Mouse (Mus musculus): ENCODE data around the gene Klrb1c. TPM values are rescaled to one million over a fixed set of nuclear protein-coding genes. Genes with fewer than 3 reads are reported as not detected.
A peak's percentile ranks its signal among the peaks of the same experiment; 100 is the strongest.
"Not testable (repeated sequence)": the region's sequence is repeated elsewhere in the genome, so short reads cannot be mapped to it uniquely, and the experiment has no call there.

Klrb1c gene
- total and polyA plus RNA-seq, 2 experiments from 2014 or later = 0.25 to 0.77 TPM

DNA sequence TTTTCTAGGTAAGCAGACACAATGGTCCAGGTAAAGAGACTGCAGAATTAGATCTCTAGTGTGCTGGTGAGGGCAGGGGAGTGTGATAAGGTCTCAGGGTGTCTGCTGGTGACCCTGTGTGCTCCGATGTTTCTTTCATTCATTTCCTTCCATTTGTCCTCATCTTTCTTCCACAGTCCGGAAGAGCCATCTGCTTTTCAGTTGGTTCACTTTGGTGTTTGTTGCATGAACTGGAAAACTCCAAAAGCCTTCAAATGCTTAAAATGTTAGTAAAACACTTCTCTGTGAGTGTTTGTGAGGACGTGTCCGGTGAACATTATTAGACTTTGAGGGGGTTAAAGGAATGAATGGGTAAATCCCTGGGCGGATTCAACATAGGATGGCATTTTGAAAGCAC lies 27.9 kb downstream of the Klrb1c start:
- peak overlapping the region; percentile 90 for H3K27ac ChIP-seq (ENCODE audit: low read depth, low read length)
- peak overlapping the region; percentile 60 for H3K4me3 ChIP-seq (ENCODE audit: low read depth, low read length)
- no peaks in the 10 kb centered on the region for H3K9me3 ChIP-seq (ENCODE audit: low read length)
- no peaks in the 10 kb centered on the region for H3K36me3 ChIP-seq (ENCODE audit: insufficient read depth, low read length)
- H3K27me3 ChIP-seq (ENCODE audit: insufficient read depth, low read length) = no peaks in the 10 kb centered on the region
- no peaks in the 10 kb centered on the region for H3K4me1 ChIP-seq (ENCODE audit: insufficient read depth, low read length)
- 42% methylated on average over 5 of the region's 5 CpGs for WGBS
- peak overlapping the region; percentile 44 for H3K4me2 ChIP-seq (ENCODE audit: low read depth, low read length, poor library complexity, severe bottlenecking)
- DNase-seq (ENCODE audit: low spot score) = no peak
- TF ChIP-seq CTCF (IDR thresholded peaks at IDR 0.05) = no peak; the same call in 1 of the 2 replicates
- peak overlapping the region; percentile 72; the same call in 1 of the 2 replicates for H3K9ac ChIP-seq (replicated peaks; ENCODE audit: low read length, poor library complexity, severe bottlenecking)
- no peak for ATAC-seq (ENCODE audit: low FRiP score)

DNA sequence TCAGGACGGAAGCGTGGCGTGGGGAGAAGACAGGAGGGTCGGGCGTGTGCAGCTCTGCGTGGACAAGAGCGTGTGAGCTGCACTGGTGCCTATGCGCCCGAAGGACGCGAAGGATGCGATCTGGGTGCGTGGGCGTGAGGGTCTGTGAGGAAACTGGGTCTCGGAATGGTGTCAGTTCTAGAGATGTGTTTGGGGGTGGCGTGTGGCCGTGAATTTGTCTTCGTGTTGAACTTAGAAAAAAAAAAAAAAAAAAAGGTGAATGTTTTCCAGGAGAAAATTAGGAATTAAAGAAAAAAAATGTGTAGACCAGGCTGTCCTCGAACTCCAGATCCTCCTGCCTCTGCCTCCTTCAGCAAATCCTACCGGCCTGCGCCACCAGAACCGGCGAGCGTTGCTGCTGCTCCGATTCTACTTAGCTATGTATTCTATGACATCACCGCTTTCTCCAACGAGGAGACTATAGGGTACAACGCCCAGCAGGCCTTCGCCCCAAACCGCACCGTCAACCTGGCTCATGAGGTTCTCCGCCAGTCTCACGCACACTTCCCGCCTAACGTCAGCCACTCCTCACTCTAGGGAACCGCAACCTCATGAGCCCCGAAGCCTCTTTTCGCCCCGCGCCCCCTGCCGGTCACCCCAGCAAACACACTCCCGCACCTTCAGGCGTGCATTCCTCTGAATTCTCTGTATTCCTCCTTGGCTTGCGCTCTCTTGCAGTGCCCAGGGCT lies 28.4 kb downstream of the Klrb1c start:
- DNase-seq (ENCODE audit: low spot score) (peak; percentile 85), ATAC-seq (ENCODE audit: low FRiP score) (peak; percentile 77)
- Histone ChIP-seq H3K9ac (replicated peaks; ENCODE audit: low read length, poor library complexity, severe bottlenecking) (peak overlapping the region; percentile 72), H3K4me2 (ENCODE audit: low read depth, low read length, poor library complexity, severe bottlenecking) (peak overlapping the region; percentile 44), H3K27ac (ENCODE audit: low read depth, low read length) (peak overlapping the region; percentile 90), H3K4me3 (ENCODE audit: low read depth, low read length) (peak overlapping the region; percentile 60)
- not testable (repeated sequence) for H3K9me3 ChIP-seq (ENCODE audit: low read length); H3K36me3 ChIP-seq (ENCODE audit: insufficient read depth, low read length); H3K4me1 ChIP-seq (ENCODE audit: insufficient read depth, low read length); H3K27me3 ChIP-seq (ENCODE audit: insufficient read depth, low read length)
- under 1% methylated on average over 44 of the region's 44 CpGs for WGBS
- TF ChIP-seq CTCF (IDR thresholded peaks at IDR 0.05) = peak; percentile 87

DNA sequence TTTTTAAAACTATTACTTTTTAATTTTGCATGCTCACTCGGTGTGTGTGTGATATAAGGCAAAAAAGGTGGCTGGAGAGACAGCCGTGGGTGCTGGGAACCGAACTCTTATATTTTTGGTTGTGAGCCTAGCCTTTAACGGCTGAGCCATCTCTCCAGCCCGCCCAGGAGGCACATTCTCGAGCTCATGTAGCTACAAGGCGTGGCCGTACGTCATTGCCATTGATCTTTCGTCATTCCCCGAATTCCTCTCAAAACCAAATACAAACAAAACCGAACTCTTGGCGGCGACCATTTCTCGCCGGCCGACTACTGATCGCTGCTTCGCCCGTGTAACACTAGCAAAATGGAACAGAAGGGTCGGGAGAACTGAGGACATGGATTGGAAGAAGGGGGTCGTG lies 29.0 kb downstream of the Klrb1c start:
- peak overlapping the region; percentile 26; the same call in 1 of the 2 replicates for H3K4me2 ChIP-seq (ENCODE audit: low read depth, low read length, poor library complexity, severe bottlenecking)
- H3K9ac ChIP-seq (replicated peaks; ENCODE audit: low read length, poor library complexity, severe bottlenecking) = peak overlapping the region; percentile 72
- DNase-seq (ENCODE audit: low spot score) (peak; percentile 83), ATAC-seq (ENCODE audit: low FRiP score) (peak; percentile 57)
- not testable (repeated sequence) for H3K36me3 ChIP-seq (ENCODE audit: insufficient read depth, low read length); H3K9me3 ChIP-seq (ENCODE audit: low read length); H3K27me3 ChIP-seq (ENCODE audit: insufficient read depth, low read length); H3K4me1 ChIP-seq (ENCODE audit: insufficient read depth, low read length)
- peak overlapping the region; percentile 90 for H3K27ac ChIP-seq (ENCODE audit: low read depth, low read length)
- WGBS = under 1% methylated on average over 22 of the region's 22 CpGs
- peak overlapping the region; percentile 60 for H3K4me3 ChIP-seq (ENCODE audit: low read depth, low read length)

DNA sequence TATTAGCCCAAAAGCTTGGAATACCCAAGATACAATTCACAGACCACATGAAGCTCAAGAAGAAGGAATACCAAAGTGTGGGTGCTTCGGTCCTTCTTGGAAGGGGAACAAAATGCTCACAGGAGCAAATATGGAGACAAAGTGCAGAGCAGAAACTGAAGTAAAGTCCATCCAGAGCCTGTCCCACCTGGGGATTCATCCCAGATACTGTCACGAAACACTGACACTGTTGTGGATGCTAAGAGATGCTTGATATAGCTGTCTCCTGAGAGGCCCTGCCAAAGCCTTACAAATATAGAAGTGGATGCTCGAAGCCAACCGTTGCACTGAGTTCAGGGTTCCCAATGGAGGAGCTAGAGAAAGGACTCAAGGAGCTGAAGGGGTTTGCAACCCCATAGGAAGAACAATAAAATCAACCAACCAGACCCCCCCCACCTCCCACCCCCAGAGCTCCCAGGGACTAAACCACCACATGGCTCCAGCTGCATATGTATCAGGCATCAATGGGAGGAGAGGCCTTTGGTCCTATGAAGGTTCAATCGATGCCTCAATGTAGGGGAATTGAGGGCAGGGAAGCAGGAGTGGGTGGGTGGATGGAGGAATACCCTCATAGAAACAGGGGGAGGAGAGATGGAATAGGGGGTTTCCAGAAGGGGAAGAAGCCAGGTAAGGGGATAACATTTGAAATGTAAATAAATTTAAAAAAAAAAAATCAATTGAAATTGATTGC lies 29.6 kb downstream of the Klrb1c start:
- Histone ChIP-seq H3K27ac (ENCODE audit: low read depth, low read length) (peak overlapping the region; percentile 8; the same call in 1 of the 2 replicates), H3K4me1 (ENCODE audit: insufficient read depth, low read length) (no peaks in the 10 kb centered on the region), H3K27me3 (ENCODE audit: insufficient read depth, low read length) (no peaks in the 10 kb centered on the region), H3K4me3 (ENCODE audit: low read depth, low read length) (no peak overlapping the region), H3K9ac (replicated peaks; ENCODE audit: low read length, poor library complexity, severe bottlenecking) (no peak overlapping the region), H3K36me3 (ENCODE audit: insufficient read depth, low read length) (no peaks in the 10 kb centered on the region), H3K4me2 (ENCODE audit: low read depth, low read length, poor library complexity, severe bottlenecking) (no peak overlapping the region), H3K9me3 (ENCODE audit: low read length) (no peaks in the 10 kb centered on the region)
- TF ChIP-seq CTCF (IDR thresholded peaks at IDR 0.05) = no peak
- no peak for ATAC-seq (ENCODE audit: low FRiP score)
- 66% methylated on average over 5 of the region's 5 CpGs for whole genome bisulfite sequencing
- no peak for DNase-seq (ENCODE audit: low spot score)

DNA sequence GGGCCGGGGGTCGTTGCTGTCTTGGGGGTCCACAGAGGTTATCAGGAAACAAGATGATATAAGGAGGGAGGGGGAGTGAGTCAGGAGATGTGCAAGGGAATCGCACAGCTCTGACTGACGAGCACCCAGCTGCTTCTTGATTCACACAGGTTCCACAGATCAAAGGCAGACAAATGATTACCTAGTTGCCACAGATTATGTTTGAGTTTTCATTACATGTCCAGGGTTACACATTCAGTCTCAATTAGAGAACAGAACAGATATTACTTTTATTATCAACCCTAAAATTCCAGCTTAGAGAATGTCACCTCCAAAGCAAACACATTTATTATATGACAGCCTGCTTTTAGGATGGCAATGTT lies 33.6 kb downstream of the Klrb1c start:
- not testable (repeated sequence) for ATAC-seq (ENCODE audit: low FRiP score); H3K4me3 ChIP-seq (ENCODE audit: low read depth, low read length); H3K36me3 ChIP-seq (ENCODE audit: insufficient read depth, low read length); H3K27me3 ChIP-seq (ENCODE audit: insufficient read depth, low read length); H3K9ac ChIP-seq (replicated peaks; ENCODE audit: low read length, poor library complexity, severe bottlenecking); H3K9me3 ChIP-seq (ENCODE audit: low read length); H3K27ac ChIP-seq (ENCODE audit: low read depth, low read length); DNase-seq (ENCODE audit: low spot score); H3K4me1 ChIP-seq (ENCODE audit: insufficient read depth, low read length); H3K4me2 ChIP-seq (ENCODE audit: low read depth, low read length, poor library complexity, severe bottlenecking)
- 57% methylated on average over 4 of the region's 4 CpGs for WGBS

DNA sequence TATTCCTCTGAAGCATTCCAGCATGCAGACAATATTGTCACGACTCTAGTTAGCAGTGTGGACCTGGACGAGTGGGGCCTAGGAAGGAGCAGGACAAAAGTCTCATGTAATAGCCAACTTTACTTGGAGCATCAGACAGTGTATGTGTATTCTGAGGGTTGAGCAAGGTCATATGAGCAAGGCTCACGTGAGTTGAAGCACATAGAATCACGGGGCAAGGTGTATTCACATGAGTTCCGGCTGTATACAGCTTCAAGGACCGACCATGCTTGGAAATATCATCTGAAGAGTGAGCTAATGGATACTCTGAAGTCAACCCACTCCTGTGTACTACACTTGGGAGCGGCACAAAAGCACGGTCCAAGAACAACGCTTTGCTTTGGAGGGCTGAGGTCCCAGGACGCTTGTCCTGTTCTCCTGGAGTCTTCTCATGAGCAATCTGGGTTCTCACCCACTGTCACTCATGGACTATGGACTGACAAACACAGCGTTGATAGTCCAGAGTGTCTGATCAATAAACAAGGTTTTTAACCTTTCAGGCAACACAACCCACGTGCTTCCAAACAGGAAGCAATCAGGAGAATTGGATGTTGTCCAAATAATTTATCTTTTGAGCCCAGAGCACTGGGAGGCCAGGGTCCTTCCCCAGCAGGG lies 34.1 kb downstream of the Klrb1c start:
- not testable (repeated sequence) for H3K4me1 ChIP-seq (ENCODE audit: insufficient read depth, low read length)

DNA sequence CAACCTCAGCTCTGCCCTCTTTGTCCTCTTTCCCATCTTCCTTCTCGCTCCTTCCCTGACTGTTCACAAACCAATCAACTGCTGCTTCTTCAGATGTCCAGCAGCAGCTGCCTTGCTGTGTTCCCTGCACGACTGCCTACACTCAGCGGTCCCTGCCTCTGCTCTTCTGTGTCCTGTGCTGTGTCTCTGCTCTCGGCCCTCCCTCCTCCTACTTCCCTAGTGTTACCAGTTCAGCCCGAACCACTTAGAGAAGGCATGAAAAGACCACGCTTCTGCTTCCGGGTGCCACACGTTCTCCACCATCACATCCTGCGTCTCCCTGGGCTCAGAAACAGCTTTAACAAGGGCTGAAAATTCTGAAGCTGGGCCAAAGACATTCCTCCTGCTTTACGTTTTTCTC lies 34.8 kb downstream of the Klrb1c start:
- ATAC-seq (ENCODE audit: low FRiP score) (peak; percentile 88), DNase-seq (ENCODE audit: low spot score) (peak; percentile 19)
- H3K27me3 ChIP-seq (ENCODE audit: insufficient read depth, low read length); H3K36me3 ChIP-seq (ENCODE audit: insufficient read depth, low read length); H3K9me3 ChIP-seq (ENCODE audit: low read length); H3K4me3 ChIP-seq (ENCODE audit: low read depth, low read length); H3K4me2 ChIP-seq (ENCODE audit: low read depth, low read length, poor library complexity, severe bottlenecking); H3K9ac ChIP-seq (replicated peaks; ENCODE audit: low read length, poor library complexity, severe bottlenecking); H3K4me1 ChIP-seq (ENCODE audit: insufficient read depth, low read length): not testable (repeated sequence)
- H3K27ac ChIP-seq (ENCODE audit: low read depth, low read length) = peak overlapping the region; percentile 59; the same call in 1 of the 2 replicates
- WGBS = 30% methylated on average over 9 of the region's 10 CpGs

More for the DNA sequence above, 34.1 kb downstream of the Klrb1c start:
- H3K27ac ChIP-seq (ENCODE audit: low read depth, low read length) = peak overlapping the region; percentile 59; the same call in 1 of the 2 replicates
- 86% methylated on average over 12 of the region's 12 CpGs for WGBS
- H3K4me2 ChIP-seq (ENCODE audit: low read depth, low read length, poor library complexity, severe bottlenecking); H3K9ac ChIP-seq (replicated peaks; ENCODE audit: low read length, poor library complexity, severe bottlenecking); H3K36me3 ChIP-seq (ENCODE audit: insufficient read depth, low read length); H3K4me3 ChIP-seq (ENCODE audit: low read depth, low read length); ATAC-seq (ENCODE audit: low FRiP score); H3K9me3 ChIP-seq (ENCODE audit: low read length); H3K27me3 ChIP-seq (ENCODE audit: insufficient read depth, low read length); DNase-seq (ENCODE audit: low spot score): not testable (repeated sequence)
